Mouse (Mus musculus): ENCODE results near the gene Dnajb7. TPM values are rescaled to one million over a fixed set of nuclear protein-coding genes. Genes with fewer than 3 reads are reported as not detected.

Gene Dnajb7
- not detected in 2 replicates for total RNA-seq (2015)
- 0.17 TPM in 1 of 2 replicates, not detected in the other for total RNA-seq (2017)

DNA sequence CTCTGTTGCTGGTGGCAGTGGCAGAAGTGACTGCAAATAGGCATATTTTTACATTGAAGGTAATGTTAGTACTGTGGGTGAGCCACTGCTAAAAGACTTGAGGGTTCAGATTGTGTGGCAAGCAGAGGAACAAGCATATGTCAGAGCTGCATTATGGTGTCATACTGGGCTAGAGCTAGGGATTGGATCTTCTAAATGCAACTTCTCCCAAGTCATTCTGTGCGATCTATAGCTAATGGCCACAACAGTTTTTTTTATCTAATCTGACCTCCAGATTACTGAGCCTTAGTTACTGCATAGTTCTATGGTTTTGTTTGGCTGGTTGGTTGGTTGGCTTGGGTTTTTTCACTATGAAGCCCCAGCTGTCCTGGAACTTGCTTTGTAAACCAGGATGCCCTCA lies at the start of gene Dnajb7:
TSS of gene Dnajb7 (minus strand) at position 101 of the 400 bp plus-strand sequence.
- ATAC-seq (replicated peaks; ENCODE audit: poor library complexity), result no peak

DNA sequence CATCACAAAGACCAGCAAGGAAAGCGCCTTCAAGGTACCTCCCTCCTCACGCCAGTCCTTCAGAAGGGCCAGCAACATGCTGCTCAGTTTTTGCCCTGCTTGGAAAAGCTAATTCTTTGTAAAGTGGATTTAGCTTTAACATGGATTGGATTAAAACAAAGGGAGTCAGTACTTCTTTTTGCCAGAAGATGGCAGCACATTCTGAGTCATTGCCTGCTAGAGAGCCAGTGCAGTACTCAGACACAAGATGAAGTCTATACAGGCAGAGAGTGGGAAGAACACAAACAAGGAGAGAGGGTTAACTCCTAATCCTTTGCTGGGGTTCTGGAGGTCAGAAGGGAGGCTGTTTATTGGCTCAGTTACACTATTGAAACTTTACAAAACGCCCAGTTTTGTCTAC lies 40.4 kb upstream of the Dnajb7 start:
- ATAC-seq (replicated peaks; ENCODE audit: poor library complexity), result peak; percentile 92

DNA sequence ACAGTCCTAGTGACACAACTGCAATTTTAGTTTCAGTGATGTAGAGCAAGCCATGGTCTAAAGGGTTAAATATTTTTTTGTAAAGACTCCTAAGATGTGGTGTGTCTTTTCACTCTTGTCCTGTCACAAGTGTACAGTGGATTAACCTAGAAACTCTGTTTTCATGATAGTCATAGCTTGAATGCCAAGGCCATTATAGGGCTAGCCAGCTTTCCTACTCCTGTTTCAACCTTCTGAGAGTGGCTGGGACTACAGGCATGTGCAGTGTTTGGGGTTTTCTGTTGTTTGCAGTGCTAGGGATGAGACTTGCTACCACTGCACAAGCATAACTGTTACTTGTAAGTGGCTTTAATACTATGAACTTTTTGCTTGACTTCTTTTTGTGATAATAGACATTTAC lies 31.1 kb upstream of the Dnajb7 start:
- ATAC-seq (replicated peaks; ENCODE audit: poor library complexity), result no peak

DNA sequence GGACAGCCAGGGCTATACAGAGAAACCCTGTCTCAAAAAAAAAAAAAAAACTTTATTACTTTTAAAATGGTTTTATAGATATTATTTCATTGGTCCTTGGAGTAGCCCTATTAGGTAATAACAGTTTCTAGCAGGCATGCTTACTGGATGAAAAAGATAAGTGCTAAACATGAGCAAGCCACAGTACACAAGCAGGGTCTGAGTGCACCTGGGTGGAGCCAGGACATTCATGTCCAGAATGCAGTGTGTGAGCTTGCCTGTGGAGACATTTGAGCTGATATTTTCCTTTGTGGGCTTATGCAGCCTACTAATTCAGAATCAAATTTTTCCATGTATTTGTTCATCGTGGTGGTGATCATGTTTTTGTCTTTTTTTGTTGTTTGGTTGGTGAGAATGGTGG lies 30.2 kb upstream of the Dnajb7 start:
- ATAC-seq (replicated peaks; ENCODE audit: poor library complexity), result 0 out of 2 replicates have a peak, but pooled peaks have one; percentile 31

DNA sequence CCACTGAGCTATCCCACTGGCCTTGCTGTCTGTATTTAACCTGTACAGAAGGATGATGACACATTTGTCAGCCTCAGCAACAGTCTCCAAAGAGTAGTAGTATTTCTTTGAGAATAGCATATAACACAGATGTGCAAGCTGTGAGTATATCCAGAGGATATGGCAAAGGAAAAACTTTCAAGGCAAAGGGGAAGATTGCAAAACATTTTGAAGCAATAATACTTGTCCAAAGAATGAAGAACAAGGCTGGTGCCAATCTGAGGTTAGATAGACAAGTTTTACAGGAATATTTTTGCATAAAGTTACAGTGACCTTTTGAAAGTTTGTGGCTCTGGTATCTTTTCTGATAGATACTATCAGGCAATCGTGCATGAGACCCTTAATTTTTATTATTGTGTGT lies 23.1 kb upstream of the Dnajb7 start:
- ATAC-seq (replicated peaks; ENCODE audit: poor library complexity), result no peak

DNA sequence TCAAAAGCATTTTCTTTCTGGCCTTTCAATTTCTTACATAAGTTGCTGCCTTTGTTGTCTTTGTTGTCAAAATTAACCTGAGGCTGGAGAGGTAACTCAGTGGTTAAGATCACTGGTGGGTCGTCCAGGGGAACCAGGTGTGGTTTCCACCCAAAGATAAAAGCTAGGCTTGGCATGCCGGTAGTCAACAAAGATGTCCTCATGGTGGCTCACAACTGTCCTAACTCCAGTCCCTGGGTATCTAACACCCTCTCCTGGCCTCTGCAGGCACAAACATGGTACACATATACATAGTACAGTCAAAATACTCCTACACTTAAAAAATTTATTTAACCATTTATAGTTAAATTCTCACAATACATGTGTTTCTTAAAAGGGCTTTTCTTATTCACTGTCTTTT lies 19.8 kb upstream of the Dnajb7 start:
- ATAC-seq (replicated peaks; ENCODE audit: poor library complexity), result peak; percentile 39; the same call in 1 of the 2 replicates

DNA sequence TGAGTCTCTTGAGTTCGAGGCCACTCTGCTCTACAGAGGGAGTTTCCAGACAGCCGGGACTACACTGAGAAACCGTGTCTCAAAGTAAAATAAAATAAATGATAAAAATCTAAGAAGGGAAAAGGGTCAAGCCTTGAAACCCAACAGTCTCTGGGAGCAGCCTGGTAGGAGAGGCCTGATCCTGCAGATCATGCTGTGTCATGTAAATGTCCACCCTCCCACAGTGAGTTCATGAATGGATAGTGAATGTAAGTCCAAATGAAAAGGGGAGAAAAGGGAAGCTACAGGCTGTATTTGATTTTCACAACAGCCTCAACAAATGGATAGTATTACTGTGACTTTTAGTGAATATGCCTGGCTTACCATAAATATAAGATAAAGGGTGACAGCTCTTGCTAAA lies 17.2 kb upstream of the Dnajb7 start:
- ATAC-seq (replicated peaks; ENCODE audit: poor library complexity), result no peak

DNA sequence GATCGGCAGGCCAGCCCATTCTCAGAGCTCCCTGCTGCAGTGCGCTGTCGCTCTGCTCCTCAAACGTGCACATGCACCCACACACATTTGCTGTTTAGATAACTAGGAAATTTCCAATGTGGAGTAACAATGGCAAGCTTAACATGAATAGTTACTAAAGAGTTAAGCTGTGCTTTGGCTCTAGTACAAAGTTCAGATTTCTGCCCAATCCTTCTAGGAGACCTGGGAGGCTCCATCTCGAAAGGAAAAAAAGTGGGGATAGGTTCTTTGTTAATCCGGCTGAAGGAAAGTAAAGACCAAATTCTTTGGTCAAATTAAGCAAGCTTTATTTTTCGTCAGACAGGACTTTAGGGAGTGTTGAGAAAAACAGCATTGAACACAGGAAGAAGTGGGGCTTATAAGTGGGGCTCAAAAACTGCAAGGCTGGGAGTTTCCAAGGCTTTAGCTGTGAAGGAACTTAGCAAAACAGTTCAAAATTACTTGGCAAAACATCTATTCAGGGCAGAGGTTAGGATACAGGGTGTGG lies 14.1 kb upstream of the Dnajb7 start:
- no peak for ATAC-seq (replicated peaks; ENCODE audit: poor library complexity)

DNA sequence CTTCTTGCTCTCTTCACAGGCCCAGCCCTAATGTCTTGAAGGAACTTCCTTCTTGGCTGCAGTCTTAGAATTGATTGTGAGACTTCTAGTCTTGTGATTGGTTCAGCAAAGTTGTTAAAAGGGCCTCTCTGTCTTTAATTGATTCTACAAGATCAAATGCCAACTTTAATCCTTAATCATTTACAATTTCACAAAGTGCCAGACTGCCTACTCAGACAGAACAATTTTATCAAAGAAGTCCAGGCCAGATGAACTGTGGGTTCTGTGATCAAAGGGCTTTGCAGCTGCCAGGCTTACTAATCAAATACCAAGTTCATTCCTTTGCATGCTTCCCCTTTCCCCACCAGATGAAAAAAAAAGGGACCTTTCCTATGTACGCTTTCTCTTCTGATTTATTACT lies 13.4 kb upstream of the Dnajb7 start:
- ATAC-seq (replicated peaks; ENCODE audit: poor library complexity), result peak; percentile 70

DNA sequence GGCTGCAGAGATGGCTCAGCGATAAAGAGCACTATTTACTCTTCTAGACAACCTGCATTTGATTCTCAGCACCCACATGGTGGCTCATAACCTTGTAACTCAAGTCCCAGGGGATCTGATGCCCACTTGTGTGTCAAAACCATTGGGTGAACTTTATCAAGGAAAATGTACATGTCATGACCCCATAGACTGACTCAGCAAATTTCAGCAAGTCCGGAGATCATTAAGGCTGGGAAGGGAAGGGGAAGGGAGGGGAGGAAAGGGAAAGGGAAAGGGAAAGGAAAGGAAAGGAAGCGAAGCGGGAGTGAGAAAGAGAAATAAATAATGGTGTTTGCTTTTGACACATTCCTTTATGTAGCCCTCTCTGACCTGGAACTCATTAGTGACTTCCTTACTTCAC lies 10.0 kb upstream of the Dnajb7 start:
- ATAC-seq (replicated peaks; ENCODE audit: poor library complexity), result no peak

DNA sequence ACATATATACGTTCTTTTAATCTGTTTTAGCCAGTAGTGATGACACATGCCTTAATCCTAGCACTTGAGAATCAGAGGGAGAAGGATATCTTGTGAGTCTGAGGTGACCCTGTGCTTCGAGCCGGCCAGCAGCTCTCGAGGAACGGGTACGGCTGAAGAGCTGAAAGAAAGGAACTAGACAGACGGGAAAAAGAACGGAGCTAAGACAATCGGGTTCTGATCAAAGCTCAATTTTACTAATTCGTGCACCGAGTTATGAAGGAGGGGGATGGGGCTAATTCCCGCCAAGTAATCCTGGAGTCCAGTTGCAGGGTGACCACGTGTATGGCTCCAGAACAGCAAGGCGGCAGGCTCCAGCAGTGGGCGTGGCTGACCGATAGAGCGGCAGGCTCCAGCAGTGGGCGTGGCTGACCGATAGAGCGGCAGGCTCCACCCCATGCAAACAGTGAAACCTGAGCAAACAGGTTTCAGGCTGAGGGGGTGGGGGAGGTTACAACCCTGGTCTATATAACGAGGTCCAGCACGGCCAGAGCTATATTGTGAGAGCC lies 8.7 kb upstream of the Dnajb7 start:
- peak; percentile 87 for ATAC-seq (replicated peaks; ENCODE audit: poor library complexity)

DNA sequence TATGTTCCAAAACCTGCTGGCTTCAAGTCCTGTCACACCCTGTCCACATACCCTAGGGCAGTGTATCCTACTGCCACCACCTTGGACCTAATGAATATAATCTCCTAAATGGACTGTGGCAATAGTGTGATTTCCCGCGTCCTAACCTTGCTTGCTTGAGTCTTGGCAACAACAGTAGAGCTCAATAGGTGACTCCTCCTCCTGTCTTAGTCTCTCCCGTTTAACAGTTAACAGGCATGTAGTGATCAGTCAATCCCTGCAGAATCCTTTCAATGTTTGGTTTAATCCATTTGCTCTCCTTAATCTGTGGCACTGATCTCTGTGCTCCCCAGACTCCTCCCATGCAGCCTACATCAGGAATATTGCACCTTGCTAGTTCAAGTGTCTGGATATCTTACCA lies 3.1 kb downstream of the Dnajb7 start:
- no peak for ATAC-seq (replicated peaks; ENCODE audit: poor library complexity)

DNA sequence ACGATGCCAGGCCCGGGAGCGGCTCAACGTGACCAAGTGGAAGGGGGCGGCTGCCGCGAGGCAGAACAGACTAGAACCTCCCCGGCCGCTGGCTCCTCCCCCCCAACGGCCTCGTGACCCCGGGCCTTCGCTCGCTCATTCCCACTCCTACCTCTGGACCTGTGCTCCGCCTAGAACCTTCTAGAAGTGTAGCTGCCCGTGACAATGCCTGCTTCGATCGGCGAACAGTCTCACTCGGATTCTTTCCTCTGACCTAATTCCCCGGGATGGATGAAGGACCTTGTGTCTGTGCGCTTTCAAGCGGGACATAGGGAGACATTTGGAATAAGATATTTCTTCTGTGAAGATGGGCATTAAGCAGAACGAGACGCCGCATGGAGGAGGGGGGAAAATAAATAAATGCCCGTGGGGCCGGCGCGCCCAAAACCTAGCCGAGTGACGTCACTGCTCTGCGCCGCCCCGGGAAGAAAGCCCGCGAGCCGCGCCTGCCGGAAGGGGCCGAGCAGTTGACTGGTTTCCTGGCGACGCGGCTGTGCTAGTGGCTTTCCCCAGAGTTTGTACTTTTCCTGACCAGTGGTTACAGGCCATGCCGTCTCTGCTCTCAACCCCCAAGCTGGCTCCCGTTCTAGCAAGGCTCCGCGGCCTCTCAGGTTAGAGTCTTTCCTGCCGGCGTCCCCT lies 8.3 kb downstream of the Dnajb7 start, which contains the start of the genes St13 and Xpnpep3:
TSS of gene St13 (minus strand) at position 440 of the 678 bp plus-strand sequence.
TSS of gene Xpnpep3 (plus strand) at position 501 of the 678 bp plus-strand sequence.
- peak; percentile 96 for ATAC-seq (replicated peaks; ENCODE audit: poor library complexity)

DNA sequence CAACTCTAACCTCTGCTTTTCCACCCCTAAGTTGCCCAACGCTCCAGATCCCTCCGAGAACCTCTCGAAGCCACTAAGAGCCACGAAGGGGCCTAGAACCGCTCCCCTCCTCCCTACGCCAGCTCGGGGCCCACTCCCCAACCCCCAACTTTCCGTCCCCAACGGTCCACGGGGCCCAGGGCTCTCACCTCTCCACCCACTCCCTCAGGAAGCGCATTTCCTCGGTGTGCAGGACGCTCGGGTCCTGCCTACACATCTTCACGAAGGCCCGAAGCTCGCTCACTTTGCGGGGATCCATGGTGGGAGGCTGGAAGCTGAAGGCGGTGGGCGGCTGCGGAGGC lies 8.8 kb downstream of the Dnajb7 start:
- peak; percentile 26; the same call in 1 of the 2 replicates for ATAC-seq (replicated peaks; ENCODE audit: poor library complexity)

DNA sequence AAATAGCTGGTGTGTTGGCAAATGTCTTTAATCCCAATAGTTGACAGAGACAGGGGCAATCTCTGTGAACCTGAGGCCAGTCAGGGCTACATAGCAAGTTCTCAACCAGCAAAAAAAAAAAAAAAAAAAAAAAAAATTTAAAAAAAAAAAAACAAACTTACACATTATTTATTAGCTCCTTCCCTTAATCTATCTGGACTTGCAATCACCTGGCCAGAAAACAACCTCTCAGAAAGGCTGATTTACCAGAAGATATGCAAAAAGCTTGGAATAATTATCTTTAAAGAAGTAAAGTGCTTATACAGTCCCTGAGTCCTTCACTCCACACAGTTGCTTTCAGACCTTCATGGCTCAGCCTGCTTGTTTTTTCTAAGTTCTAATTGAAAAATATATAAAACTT lies 9.9 kb downstream of the Dnajb7 start:
- ATAC-seq (replicated peaks; ENCODE audit: poor library complexity), result no peak

DNA sequence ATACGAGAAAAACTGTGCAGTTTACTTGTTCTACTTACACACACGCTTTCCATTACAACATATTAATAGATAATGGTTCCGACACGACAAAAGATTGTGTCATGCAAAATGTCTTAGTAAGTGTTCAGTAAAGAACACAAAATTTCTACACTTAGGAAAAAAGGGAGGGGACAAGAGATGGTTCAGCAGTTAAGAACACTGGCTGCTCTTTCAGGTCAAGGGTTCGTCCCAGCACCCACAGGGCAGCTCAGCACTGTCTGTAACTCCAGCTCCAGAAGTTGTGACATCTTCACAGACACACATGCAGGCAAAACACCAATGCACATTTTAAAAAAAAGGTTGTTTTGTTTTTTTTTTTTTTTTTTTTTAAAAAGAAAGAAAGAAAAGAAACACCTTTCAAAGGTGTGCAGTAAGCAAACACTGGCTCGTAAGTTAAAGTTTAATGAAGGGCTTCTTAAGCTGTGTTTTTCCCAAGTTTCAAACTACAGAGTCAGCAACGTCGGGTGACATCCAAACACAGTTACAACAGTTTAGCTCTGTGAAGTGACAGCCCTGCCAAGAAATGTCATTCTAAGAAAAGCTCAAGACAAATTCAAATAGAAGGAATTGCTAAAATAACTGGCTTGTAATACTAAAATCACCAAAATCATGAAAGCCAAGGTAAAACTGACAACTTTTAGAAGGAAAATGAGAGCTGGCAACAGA lies 13.7 kb downstream of the Dnajb7 start:
- ATAC-seq (replicated peaks; ENCODE audit: poor library complexity), result no peak

DNA sequence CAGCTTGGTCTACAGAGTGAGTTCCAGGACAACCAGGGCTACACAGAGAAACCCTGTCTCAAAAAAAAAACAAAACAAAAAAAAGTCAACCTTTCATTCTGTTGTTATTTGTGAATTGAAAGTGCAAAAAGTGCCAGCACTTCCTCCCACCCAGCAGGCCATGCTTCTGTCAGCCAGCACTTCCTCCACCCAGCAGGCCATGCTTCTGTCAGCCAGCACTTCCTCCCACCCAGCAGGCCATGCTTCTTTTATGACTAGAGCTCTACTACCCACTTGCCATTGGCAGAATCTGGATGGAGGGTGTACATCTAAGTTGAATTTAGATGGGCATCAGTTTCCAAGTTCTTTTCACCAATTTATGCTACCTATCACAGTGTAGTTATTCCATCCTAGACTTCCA lies 15.1 kb downstream of the Dnajb7 start:
- peak; percentile 76 for ATAC-seq (replicated peaks; ENCODE audit: poor library complexity)

DNA sequence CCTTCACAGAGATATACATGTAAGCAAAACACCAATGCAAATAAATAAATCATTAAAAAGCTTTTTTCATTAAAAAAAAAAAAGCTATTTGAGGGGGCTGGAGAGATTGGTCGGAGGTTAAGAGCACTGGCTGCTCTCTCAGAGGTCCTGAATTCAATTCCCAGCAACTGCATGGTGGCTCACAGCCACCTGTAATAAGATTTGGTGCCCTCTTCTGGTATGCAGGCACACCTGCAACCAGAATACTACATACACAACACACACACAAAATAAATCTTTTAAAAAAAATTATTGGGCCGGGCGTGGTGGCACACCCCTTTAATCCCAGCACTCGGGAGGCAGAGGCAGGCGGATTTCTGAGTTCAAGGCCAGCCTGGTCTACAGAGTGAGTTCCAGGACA lies 21.8 kb downstream of the Dnajb7 start:
- ATAC-seq (replicated peaks; ENCODE audit: poor library complexity), result no peak

DNA sequence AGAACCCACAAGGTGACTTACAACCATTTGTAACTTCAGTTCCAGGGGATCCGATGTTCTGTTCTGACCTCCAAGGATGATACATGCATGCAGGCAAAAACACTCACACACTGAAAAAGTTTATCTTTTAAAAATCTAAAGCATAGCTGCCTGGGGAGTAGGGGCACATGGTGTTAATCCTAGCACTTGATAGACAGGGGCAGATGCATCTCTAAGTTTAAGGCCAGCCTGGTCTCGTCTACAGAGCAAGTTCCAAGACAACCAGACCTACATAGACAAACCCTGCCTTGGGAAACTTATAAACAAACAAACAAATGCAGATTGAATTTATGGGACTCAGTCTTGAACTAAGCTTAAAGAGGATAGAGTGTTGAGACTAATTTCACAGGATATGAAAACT lies 29.3 kb downstream of the Dnajb7 start:
- no peak for ATAC-seq (replicated peaks; ENCODE audit: poor library complexity)

DNA sequence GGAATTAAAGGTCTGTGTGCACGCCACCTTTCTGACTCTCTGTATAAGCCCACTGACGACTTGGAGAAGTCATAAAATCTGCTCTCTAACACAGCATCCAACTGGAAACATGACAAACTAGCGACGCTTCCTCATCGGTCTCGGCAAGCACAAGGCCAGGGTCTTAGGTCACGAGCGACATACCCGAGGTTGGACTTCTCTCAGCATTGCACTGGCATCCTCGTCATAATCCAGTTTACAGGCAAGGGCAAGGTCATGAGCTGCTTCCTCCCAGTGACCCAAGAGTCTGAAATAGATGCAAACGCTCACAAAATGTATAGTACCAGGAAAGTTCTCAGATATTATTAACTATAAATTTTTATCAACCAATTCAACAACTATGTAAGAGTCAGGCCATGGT lies 33.5 kb downstream of the Dnajb7 start:
- ATAC-seq (replicated peaks; ENCODE audit: poor library complexity), result no peak

DNA sequence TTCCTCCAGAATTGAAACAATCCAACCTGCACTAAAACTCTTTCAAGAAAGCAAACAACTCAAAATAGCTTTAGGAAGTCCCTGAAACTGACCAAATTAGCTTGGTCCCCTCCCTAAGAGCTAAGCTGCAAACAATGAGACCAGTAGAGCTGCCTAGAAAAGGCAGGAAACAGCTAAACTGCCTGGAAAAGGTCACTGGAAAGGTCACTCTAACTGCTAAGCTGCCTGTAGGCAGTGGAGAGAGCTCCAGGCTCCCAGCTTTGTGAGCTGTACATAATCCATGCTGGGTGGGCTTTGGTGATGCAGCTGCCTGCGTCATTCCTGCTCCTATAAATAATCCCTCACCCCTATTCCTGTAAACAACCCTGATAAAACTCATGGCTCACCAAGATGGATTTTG lies 37.7 kb downstream of the Dnajb7 start:
- ATAC-seq (replicated peaks; ENCODE audit: poor library complexity), result no peak

DNA sequence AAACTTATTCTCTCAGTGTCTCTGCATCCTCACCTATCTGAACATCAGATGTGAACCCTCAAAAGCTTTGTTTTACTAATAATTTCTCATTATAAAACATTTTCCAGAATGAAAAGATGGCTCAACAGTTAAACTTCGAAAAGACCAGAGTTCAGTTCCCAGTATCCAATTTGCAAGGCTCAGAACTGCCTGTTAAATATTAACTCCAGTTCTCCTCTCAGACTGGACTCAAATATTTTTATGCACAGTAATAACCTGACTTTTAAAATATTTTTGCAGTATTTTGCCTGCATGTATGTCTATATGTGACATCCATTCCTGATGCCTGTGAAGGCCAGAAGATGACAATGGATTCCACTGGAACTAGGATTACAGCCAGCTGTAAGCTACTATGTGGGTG lies 39.5 kb downstream of the Dnajb7 start:
- ATAC-seq (replicated peaks; ENCODE audit: poor library complexity), result no peak
